Mouse (Mus musculus) MEL (cell line): Measurements from ENCODE around the gene 6430628N08Rik.

Source experiments
- CTCF ChIP-seq, 3 experiments: IDR thresholded peaks in 2 of 3; conservative IDR thresholded peaks in 1 of 3; 2 replicates each; pipeline ENCODE4 v1.5.1; 2011 to 2012; ENCODE audit warnings: low read length in 3 of 3, low read depth in 2 of 3, mild to moderate bottlenecking in 2 of 3, improper control_type of control experiment in 1 of 3, inconsistent platforms in 1 of 3, mixed read lengths in 1 of 3, moderate library complexity in 1 of 3; ENCODE audit not compliant: control insufficient read depth in 1 of 3, insufficient read depth in 1 of 3, poor library complexity in 1 of 3, severe bottlenecking in 1 of 3
- NELFE ChIP-seq: IDR thresholded peaks from 2 replicates; pipeline ENCODE4 v1.6.1; 2011; ENCODE audit warnings: low read depth, low read length, improper control_type of control experiment
- POLR2A ChIP-seq, 2 experiments: IDR thresholded peaks; 2 replicates each; pipeline ENCODE4 v1.6.1; 2011 to 2012; ENCODE audit warnings: low read length in 2 of 2, mild to moderate bottlenecking in 2 of 2, control low read depth in 1 of 2, improper control_type of control experiment in 1 of 2, low read depth in 1 of 2, moderate library complexity in 1 of 2; ENCODE audit not compliant: control insufficient read depth in 1 of 2, insufficient read depth in 1 of 2, poor library complexity in 1 of 2
- TAL1 ChIP-seq: IDR thresholded peaks from 2 replicates; pipeline ENCODE4 v1.6.1; 2012; ENCODE audit warnings: mild to moderate bottlenecking, inconsistent platforms, low read length, moderate library complexity, mixed read lengths
- UBTF ChIP-seq: IDR thresholded peaks from 2 replicates; pipeline ENCODE4 v1.6.1; 2012; ENCODE audit warnings: low read depth, mild to moderate bottlenecking, inconsistent platforms, low read length, improper control_type of control experiment, moderate library complexity, borderline replicate concordance; ENCODE audit not compliant: insufficient read depth
- ZC3H11A ChIP-seq: IDR thresholded peaks from 2 replicates; pipeline ENCODE4 v1.6.1; 2012; ENCODE audit warnings: low read depth, mild to moderate bottlenecking, inconsistent platforms, low read length, improper control_type of control experiment
- ZKSCAN1 ChIP-seq: IDR thresholded peaks from 2 replicates; pipeline ENCODE4 v1.6.1; 2012; ENCODE audit warnings: low read depth, mild to moderate bottlenecking, inconsistent platforms, low read length, improper control_type of control experiment, moderate library complexity

- TF ChIP-seq POLR2A (IDR thresholded peaks at IDR 0.05; ENCODE audit: control insufficient read depth in 1 of 2, insufficient read depth in 1 of 2, low read depth in 1 of 2, low read length in 2 of 2, poor library complexity in 1 of 2) = no peak
- no peak for TF ChIP-seq NELFE
- no peak for TF ChIP-seq ZKSCAN1
- no peak for TF ChIP-seq UBTF
- TF ChIP-seq CTCF (IDR thresholded peaks at IDR 0.05 in 2 of 3, conservative IDR thresholded peaks at IDR 0.05 in 1 of 3; ENCODE audit: control insufficient read depth in 1 of 3, insufficient read depth in 1 of 3, low read depth in 2 of 3, low read length in 3 of 3, poor library complexity in 1 of 3, severe bottlenecking in 1 of 3) = no peak
- TF ChIP-seq TAL1 = no peak
- TF ChIP-seq ZC3H11A = no peak
Observed at GRCm38 (mm10) chr4:115904375-115904774, 13.9 kb downstream of the 6430628N08Rik start.
